ENCODE assay signal across 8 mouse cellular contexts in the genomic region with DNA sequence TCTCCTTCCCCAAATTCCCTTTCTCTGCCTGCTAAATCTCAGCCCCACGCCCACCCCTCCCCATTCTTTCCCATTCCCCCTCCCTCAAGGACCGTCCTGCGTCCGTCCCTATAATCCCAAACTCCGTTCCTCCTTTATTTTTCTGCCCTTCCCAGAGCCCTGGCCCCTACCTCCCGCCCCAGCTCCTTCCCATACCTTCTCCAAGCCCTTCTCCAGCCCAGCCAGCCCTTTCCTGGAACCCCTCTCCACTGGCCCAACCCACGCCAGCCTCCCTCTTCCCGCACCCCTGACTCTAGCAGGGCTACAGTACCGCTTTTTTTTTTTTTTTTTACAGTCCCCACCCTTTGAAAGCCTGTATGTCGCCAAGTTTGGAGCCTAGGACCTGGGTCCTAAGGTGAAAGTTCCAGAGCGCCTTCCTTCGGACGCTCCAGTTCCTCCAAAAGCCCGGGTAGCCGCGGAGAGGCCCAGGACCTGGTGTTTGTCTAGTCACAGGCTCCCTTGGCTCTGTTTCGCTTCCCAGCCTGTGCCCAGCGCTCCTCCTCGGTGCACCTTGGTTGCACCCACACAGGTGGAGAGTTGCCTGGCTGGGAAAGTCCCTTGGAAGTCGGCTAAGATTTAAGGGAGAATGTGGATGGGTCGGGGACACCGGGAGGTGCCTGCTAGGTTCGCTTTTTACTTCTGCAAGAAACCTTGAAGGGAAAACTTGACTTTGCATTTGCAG. TPM values are rescaled to one million over a fixed set of nuclear protein-coding genes. Genes with fewer than 3 reads are reported as not detected.
A peak's percentile ranks its signal among the peaks of the same experiment; 100 is the strongest.
DNase-seq lines count a peak whose midpoint lies in the region; ATAC-seq lines count a peak whose summit lies in the region.

No protein-coding gene starts in this region.

- WGBS in hindbrain, embryonic 13.5 days: 2% methylated on average over 23 of the region's 23 CpGs
- WGBS in liver, embryonic 11.5 days: 5% methylated on average over 23 of the region's 23 CpGs

- no peak for DNase-seq in liver, embryonic 11.5 days (ENCODE audit: low spot score)
- DNase-seq in testis, postnatal 10 days (ENCODE audit: low spot score): peak; percentile 56
- no peak for DNase-seq in right cerebral cortex, adult 2 months (ENCODE audit: low spot score in 2 of 2)
- no peak for DNase-seq in left cerebral cortex, postnatal 14 days (ENCODE audit: low spot score in 2 of 2)
- DNase-seq in yolk sac, embryonic 10.5 days (ENCODE audit: low spot score): no peak

- no peaks in the 10 kb centered on the region for H3K36me3 ChIP-seq in megakaryocyte, embryonic 14.5 days (replicated peaks; ENCODE audit: low read length)
- H3K36me3 ChIP-seq in hindbrain, embryonic 13.5 days: no peaks in the 10 kb centered on the region
- H3K36me3 ChIP-seq in liver, embryonic 11.5 days (ENCODE audit: control insufficient read depth, insufficient read depth, low read length): no peaks in the 10 kb centered on the region

- H3K27ac ChIP-seq in hindbrain, embryonic 13.5 days: no peak overlapping the region
- no peak overlapping the region for H3K27ac ChIP-seq in liver, embryonic 11.5 days (ENCODE audit: low read depth, low read length)

- no peaks in the 10 kb centered on the region for H3K9me3 ChIP-seq in megakaryocyte, embryonic 14.5 days
- no peaks in the 10 kb centered on the region for H3K9me3 ChIP-seq in hindbrain, embryonic 13.5 days
- no peaks in the 10 kb centered on the region for H3K9me3 ChIP-seq in liver, embryonic 11.5 days (ENCODE audit: control insufficient read depth, low read length)

- peak overlapping the region; percentile 74 for H3K4me2 ChIP-seq in hindbrain, embryonic 13.5 days
- peak overlapping the region; percentile 95 for H3K4me2 ChIP-seq in liver, embryonic 11.5 days

- H3K9ac ChIP-seq in hindbrain, embryonic 13.5 days: no peak overlapping the region
- no peak overlapping the region for H3K9ac ChIP-seq in liver, embryonic 11.5 days (ENCODE audit: low read depth, low read length)

- peak overlapping the region; percentile 97 for H3K4me3 ChIP-seq in megakaryocyte, embryonic 14.5 days (replicated peaks)
- H3K4me3 ChIP-seq in hindbrain, embryonic 13.5 days: peak overlapping the region; percentile 49
- peak overlapping the region; percentile 63 for H3K4me3 ChIP-seq in liver, embryonic 11.5 days (ENCODE audit: low read depth, low read length)

- peaks cover 88% of the 10 kb centered on the region for H3K27me3 ChIP-seq in megakaryocyte, embryonic 14.5 days (replicated peaks)
- H3K27me3 ChIP-seq in hindbrain, embryonic 13.5 days: peaks cover 93% of the 10 kb centered on the region
- peaks cover 82% of the 10 kb centered on the region for H3K27me3 ChIP-seq in liver, embryonic 11.5 days (replicated peaks; ENCODE audit: control insufficient read depth, insufficient read depth, low read length)

- no peak for ATAC-seq in megakaryocyte, adult 5-6 weeks (ENCODE audit: poor library complexity, severe bottlenecking)
- no peak for ATAC-seq in hindbrain, embryonic 13.5 days (ENCODE audit: low FRiP score)
- ATAC-seq in liver, embryonic 11.5 days (replicated peaks; ENCODE audit: low FRiP score): peak; percentile 29; the same call in 1 of the 2 replicates

- intact Hi-C loops in left cerebral cortex, postnatal 14 days (cut with DNase I): no loop called here

- H3K4me1 ChIP-seq in megakaryocyte, embryonic 14.5 days: peaks cover 52% of the 10 kb centered on the region
- H3K4me1 ChIP-seq in hindbrain, embryonic 13.5 days (replicated peaks): peaks cover 27% of the 10 kb centered on the region
- peaks cover 14% of the 10 kb centered on the region for H3K4me1 ChIP-seq in liver, embryonic 11.5 days (replicated peaks; ENCODE audit: control insufficient read depth, insufficient read depth, low read length)

RNA-seq across cellular contexts. Expression of a gene that starts 0.5 kb away (rescaled TPM):
- 13.3 TPM in 1 of 2 replicates, not detected in the other for polyA plus RNA-seq in megakaryocyte, embryonic 14.5 days (2012; ENCODE audit: insufficient read depth, low replicate concordance)
- total RNA-seq in megakaryocyte, adult 5-6 weeks (2015): 2.5 and 3.5 TPM in 2 replicates
- total RNA-seq in megakaryocyte, adult 5-6 weeks (2017): 3.3 and 7.7 TPM in 2 replicates
- 1.1 and 1.8 TPM in 2 replicates for polyA plus RNA-seq in hindbrain, embryonic 13.5 days (2015; fragmentation: Nextera tagmentation; extraction: Ambion mirVana)
- polyA plus RNA-seq in liver, embryonic 11.5 days (2014; fragmentation: Nextera tagmentation; extraction: Ambion mirVana): 3.2 and 4.5 TPM in 2 replicates
- total RNA-seq in left cerebral cortex, postnatal 14 days (2021): under 1 TPM; 0.42 to 0.87 TPM

RNA-seq across cellular contexts. Expression of a gene that starts 18.3 kb away (rescaled TPM):
- polyA plus RNA-seq in megakaryocyte, embryonic 14.5 days (2012; ENCODE audit: insufficient read depth, low replicate concordance): 49.5 and 114 TPM in 2 replicates
- total RNA-seq in megakaryocyte, adult 5-6 weeks (2015): 39.8 and 53.9 TPM in 2 replicates
- total RNA-seq in megakaryocyte, adult 5-6 weeks (2017): 45.7 and 58.1 TPM in 2 replicates
- polyA plus RNA-seq in hindbrain, embryonic 13.5 days (2015; fragmentation: Nextera tagmentation; extraction: Ambion mirVana): 153 and 161 TPM in 2 replicates
- 68.7 and 73.8 TPM in 2 replicates for polyA plus RNA-seq in liver, embryonic 11.5 days (2014; fragmentation: Nextera tagmentation; extraction: Ambion mirVana)
- total RNA-seq in left cerebral cortex, postnatal 14 days (2021): 10 to 100 TPM; 53.3 to 58.2 TPM
